8 mouse cellular contexts compared by ENCODE assay signal in genomic region chr4:142084131-142084899, GRCm38 (mm10). TPM values are rescaled to one million over a fixed set of nuclear protein-coding genes. Genes with fewer than 3 reads are reported as not detected.
DNase-seq lines count a peak whose midpoint lies in the region; ATAC-seq lines count a peak whose summit lies in the region.

Gene Tmem51 (minus strand): TSS chr4:142084304.

- H3K4me2 ChIP-seq in intestine, embryonic 15.5 days (replicated peaks): peak within 1 kb of the TSS; percentile 96
- H3K4me2 ChIP-seq in liver, embryonic 15.5 days: peak within 1 kb of the TSS; percentile 60
- H3K4me2 ChIP-seq in neural tube, embryonic 12.5 days (replicated peaks): peak within 1 kb of the TSS; percentile 97

- no peaks in the 10 kb centered on the region for H3K36me3 ChIP-seq in intestine, embryonic 15.5 days
- no peaks in the 10 kb centered on the region for H3K36me3 ChIP-seq in liver, embryonic 15.5 days (replicated peaks)
- H3K36me3 ChIP-seq in neural tube, embryonic 12.5 days: no peaks in the 10 kb centered on the region

- peak within 1 kb of the TSS; percentile 94 for H3K27ac ChIP-seq in intestine, embryonic 15.5 days
- peak within 1 kb of the TSS; percentile 78 for H3K27ac ChIP-seq in liver, embryonic 15.5 days (replicated peaks)
- H3K27ac ChIP-seq in neural tube, embryonic 12.5 days: no peak within 1 kb of the TSS

- peak within 1 kb of the TSS; percentile 75 for H3K9ac ChIP-seq in intestine, embryonic 15.5 days
- H3K9ac ChIP-seq in liver, embryonic 15.5 days: peak within 1 kb of the TSS; percentile 35; the same call in 1 of the 2 replicates
- H3K9ac ChIP-seq in neural tube, embryonic 12.5 days: peak within 1 kb of the TSS; percentile 49

- under 1% methylated on average over 52 of the region's 52 CpGs for WGBS in intestine, embryonic 15.5 days
- WGBS in liver, embryonic 15.5 days (ENCODE audit: insufficient replicate concordance): 1% methylated on average over 52 of the region's 52 CpGs
- WGBS in neural tube, embryonic 12.5 days: 0% methylated on average over 52 of the region's 52 CpGs

- ATAC-seq in cerebellum, adult (ENCODE audit: insufficient number of reproducible peaks, low FRiP score, low TSS enrichment): peak; percentile 16; the same call in 1 of the 2 replicates
- peak; percentile 93 for ATAC-seq in intestine, embryonic 15.5 days
- peak; percentile 72 for ATAC-seq in liver, embryonic 15.5 days (ENCODE audit: insufficient read depth)
- peak; percentile 74 for ATAC-seq in neural tube, embryonic 12.5 days (ENCODE audit: low FRiP score, low read depth)

- no peaks in the 10 kb centered on the region for H3K27me3 ChIP-seq in intestine, embryonic 15.5 days (replicated peaks)
- peaks cover 55% of the 10 kb centered on the region for H3K27me3 ChIP-seq in liver, embryonic 15.5 days
- peaks cover 51% of the 10 kb centered on the region for H3K27me3 ChIP-seq in neural tube, embryonic 12.5 days (replicated peaks)

- no peak for DNase-seq in cerebellum, adult 8-10 months
- peak; percentile 69 to 71 for DNase-seq in cerebellum, postnatal 10 days
- DNase-seq in gastrocnemius, postnatal 4 days (ENCODE audit: low spot score in 2 of 2): peak; percentile 37 to 55
- peak; percentile 65 to 70 for DNase-seq in urinary bladder, postnatal 4 days (ENCODE audit: low spot score in 2 of 2)

- H3K9me3 ChIP-seq in intestine, embryonic 15.5 days: no peaks in the 10 kb centered on the region
- H3K9me3 ChIP-seq in liver, embryonic 15.5 days (replicated peaks): no peaks in the 10 kb centered on the region
- no peaks in the 10 kb centered on the region for H3K9me3 ChIP-seq in neural tube, embryonic 12.5 days

- H3K4me1 ChIP-seq in intestine, embryonic 15.5 days (replicated peaks): peaks cover 32% of the 10 kb centered on the region
- H3K4me1 ChIP-seq in liver, embryonic 15.5 days (replicated peaks): peaks cover 36% of the 10 kb centered on the region
- peaks cover 36% of the 10 kb centered on the region for H3K4me1 ChIP-seq in neural tube, embryonic 12.5 days

- H3K4me3 ChIP-seq in intestine, embryonic 15.5 days (replicated peaks): peak within 1 kb of the TSS; percentile 87
- H3K4me3 ChIP-seq in liver, embryonic 15.5 days (replicated peaks): peak within 1 kb of the TSS; percentile 59
- peak within 1 kb of the TSS; percentile 57 for H3K4me3 ChIP-seq in neural tube, embryonic 12.5 days

RNA-seq across cellular contexts. Expression of gene Tmem51, which starts in this region (rescaled TPM):
- total RNA-seq in gastrocnemius, postnatal 4 days (2021): 1 to 10 TPM; 6.1 to 7.6 TPM
- polyA plus RNA-seq in intestine, embryonic 15.5 days (2015; fragmentation: Nextera tagmentation; extraction: Ambion mirVana): 103 and 109 TPM in 2 replicates
- 16.2 and 17.6 TPM in 2 replicates for polyA plus RNA-seq in liver, embryonic 15.5 days (2015; fragmentation: Nextera tagmentation; extraction: Ambion mirVana)
- 6.3 and 6.4 TPM in 2 replicates for polyA plus RNA-seq in neural tube, embryonic 12.5 days (2016; fragmentation: Nextera tagmentation; extraction: Ambion mirVana)

Comparison
In these comparisons a context has a peak if more than half of its experiments do, and no peak if none do; other contexts are left out.
1. ATAC-seq: peak in every context shown above with its lines; median percentile 93 in intestine, embryonic 15.5 days; 74 in neural tube, embryonic 12.5 days; 72 in liver, embryonic 15.5 days; 16 in cerebellum, adult.